Mouse (Mus musculus) spleen, adult 18-20 months (tissue): ENCODE measurements around the gene Csmd2.

ENCODE experiments used
- DNase-seq, 2 experiments: peaks; one replicate each; pipeline ENCODE4 v3.0.0; 2022; ENCODE audit warnings: mixed read lengths in 2 of 2

Gene Csmd2

DNA sequence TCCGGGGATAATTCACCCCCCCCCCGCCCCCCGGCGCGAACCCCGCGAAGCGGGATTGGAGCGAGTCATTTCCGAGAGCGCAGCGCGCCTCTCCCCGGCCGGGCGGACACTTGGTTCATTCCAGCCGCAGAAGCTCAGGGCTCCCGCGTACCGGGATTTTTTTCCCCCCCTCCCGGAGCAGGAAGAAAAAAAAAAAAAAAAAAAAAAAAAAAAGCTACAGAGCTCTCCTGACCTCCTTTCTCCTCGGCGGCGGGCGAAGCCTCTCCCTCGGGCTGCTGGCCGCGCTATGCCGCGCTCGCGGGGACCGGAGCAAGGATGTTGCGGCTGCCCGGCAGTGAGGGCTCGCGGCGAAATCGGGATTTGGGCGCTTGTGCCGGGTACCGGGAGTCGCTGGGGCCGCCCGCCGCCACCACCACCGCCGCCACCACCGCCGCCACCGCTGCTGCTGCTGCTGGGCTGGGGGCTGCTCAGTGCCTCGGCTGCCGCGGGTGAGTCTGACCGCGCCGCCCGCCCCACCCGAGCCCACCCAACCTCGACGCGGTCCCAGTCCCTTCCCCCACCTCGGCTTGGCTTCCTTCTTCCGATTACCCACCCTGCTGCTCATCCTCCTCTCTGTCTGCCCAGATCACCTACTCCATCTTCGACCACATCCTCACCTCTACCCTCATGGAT, at the start of gene Csmd2:
Gene Csmd2, plus strand, starts transcription at position 74 of the 672 bp plus-strand sequence.
- DNase-seq = no peak

DNA sequence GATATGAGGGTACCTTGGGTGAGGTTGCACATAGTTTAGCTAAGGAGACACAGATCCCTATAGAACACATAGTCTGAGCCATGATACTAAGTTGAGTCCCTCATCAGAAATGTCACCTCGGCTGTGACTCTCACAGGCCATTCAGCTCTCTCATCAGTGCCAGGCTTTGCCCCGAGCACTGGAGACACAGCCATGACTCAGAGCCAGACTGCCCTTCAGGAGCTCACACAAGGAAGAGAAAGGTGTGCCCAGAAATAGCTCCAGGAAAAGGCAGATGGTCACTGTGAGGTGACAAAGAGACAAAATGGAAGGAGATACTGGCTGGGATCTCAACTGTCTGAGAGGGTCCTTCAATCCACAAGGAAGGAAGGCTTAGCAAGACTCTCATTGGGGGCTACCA, 40.0 kb upstream of the Csmd2 start:
- DNase-seq = no peak

DNA sequence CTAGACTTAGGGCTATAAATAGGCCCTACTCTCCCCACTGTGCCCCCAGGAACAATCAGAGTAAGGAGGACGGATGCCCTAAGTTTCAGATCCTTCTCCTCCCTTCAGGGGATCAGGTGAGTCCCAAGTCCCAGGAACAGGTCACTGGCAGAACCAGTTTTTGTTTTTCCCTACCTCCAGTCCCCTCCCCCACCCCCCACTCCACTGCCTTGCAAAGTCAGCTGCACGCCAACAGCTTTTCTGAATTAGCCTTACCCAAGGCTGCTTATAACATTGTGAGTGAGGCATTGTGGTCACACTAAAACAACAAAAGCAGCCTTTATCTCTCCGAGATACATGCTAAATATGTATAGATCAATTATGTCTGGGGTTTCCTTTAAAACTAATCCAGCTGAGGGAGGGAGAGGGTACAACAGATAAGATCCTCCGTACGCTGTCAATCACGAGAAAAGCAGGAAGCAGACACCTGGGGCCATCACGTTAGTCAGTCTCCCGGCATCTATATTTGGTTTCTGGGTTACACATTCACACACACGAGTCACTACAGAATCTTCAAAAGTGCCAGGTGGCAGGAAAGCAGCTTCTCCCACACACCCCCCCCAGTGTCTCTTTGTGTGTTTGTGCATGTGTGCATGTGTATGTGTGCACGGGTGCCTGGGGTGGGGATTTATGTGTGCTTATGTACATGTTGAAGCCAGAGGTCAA, 34.5 kb upstream of the Csmd2 start:
- no peak for DNase-seq

DNA sequence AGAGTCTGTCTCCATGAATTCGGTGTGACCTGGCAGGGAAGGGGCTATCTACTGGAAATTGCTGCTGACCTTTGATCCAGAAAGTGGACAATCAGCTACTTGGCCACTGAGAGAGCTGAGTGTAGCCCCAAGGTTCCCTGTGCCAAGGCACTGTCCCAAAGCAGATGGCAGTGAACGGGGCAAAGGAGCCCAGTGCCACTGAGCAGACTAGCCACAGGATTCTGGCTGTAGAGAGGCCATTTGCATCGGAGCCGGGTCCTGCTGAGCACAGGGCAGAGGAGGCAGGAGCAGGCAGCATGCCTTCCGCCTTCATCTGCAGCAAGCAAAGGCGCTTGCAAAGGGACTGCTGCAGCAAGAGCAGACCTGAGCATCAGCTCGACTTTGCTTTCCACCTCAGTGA, 18.6 kb upstream of the Csmd2 start:
- no peak for DNase-seq

DNA sequence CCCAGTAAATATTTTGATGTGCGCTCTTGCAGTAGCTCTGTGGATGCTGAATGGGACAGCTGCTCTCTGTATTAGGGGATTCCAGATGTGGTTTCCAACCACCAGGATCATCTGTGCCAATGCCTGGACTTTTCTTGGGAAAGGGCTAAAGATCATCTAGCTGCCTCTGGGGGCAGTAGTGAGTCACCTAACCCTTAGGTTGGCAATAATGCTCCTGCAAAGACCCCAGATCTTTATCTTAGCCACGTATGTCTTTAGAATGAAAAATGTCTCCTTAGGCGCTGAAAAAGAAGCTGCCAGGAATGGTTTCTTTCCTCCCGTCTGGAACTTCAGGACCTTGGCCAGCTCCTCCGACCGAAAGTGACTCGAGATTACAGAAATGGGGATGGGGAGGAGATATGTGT, 17.6 kb upstream of the Csmd2 start:
- no peak for DNase-seq

DNA sequence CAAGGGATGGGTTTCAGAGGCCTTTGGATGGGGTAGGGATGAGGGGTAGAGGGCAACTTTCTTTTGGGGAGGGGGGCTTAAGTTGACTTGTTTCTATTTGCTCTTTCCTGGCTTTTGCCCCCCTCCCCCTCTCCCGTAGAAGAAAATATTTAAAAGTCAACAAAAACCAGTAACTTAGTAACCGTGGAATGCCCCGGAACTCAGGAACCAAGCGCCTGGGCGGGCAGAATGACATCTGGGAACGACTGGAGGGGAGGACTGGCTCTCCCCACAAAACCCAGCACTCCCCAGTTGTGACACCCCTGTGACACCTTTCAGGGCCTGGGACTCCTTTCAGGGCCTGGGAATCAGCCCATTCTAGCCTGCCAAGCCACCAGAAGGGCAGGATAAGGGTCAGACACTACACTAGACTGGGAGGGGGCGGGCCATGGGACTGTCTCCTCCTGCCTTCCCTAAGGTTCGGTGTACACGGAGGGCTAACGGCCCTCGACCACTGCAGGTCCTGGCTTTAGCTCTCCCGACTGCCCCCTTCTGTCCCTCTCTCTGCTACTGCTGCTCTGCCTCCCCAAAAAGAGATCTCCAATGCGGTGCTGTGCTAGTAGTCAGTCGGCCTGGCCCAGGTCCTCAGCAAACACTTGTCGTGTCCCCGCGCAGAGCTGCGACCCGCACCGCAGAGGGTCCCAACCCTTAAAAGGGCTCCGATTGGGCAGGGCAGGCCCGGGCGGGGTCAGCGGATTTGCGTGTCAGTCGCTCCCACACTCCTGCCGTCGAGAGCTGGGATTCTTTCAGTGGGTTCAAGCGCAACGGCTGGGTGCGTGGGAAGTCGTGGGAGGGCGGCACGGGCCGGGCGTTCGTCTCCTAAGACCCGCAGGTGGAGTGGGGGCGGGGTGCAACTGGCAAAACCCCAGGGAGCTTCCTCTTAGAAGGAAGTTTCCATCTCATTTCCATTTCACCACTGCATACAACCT, 16.5 kb upstream of the Csmd2 start, which contains the start of gene CK137956:
Gene CK137956, minus strand, starts transcription at position 51 of the 968 bp plus-strand sequence.
- DNase-seq = no peak

DNA sequence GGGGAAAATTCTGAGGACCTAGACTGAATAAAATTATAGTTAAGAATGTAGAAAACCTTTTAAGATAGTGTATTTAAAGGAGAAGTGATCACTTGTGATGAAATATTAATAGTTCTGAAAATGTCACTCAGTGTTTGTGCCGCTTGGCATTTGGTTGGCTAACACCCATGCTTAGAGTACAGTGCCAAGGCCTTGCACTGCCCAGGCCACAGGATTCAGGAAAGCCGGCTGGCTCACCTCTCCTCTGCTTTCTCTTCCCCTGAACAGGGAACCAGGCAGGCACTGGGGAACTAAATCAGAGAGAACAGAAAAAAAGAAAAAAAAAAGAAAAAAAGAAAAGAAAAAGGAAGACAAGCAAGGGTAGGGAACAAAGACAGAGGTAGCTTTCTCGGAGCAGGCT, 14.7 kb upstream of the Csmd2 start:
- no peak for DNase-seq

DNA sequence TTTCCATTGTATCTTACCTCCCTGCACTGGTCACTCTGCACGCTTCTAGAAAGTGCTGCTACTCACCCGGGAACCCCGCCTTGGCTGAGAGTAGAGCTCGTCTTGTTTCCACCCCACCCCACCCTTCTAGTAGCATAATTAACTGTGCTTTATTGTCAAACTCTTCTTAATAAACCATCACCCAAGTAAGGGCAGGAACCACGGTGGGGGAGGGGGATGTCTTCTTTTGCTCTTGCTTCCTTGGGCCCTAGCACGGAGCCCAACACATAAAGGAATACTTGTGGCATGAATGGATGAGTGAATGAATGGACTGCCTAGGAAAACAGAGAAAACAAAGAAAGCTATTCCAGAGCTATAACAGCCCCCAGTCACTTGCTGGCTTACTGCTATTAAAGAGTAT, 6.5 kb upstream of the Csmd2 start:
- DNase-seq = no peak

DNA sequence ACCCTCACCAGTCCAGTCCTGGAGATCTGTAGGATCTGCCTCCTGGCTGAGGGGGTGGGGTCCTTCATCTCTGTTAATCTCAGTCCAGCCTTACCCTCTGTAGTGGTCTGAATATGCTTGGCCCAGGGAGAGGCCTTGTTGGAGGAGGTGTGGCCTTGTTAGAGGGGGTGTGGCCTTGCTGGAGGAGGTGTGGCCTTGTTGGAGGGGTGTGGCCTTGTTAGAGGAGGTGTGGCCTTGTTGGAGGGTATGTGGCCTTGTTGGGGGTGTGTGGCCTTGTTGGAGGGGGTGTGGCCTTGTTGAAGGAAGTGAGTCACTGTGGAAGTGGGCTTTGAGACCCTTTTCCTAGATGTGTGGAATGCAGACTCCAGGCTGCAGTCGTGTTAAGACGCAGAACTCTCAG, 3.2 kb upstream of the Csmd2 start:
- no peak for DNase-seq

DNA sequence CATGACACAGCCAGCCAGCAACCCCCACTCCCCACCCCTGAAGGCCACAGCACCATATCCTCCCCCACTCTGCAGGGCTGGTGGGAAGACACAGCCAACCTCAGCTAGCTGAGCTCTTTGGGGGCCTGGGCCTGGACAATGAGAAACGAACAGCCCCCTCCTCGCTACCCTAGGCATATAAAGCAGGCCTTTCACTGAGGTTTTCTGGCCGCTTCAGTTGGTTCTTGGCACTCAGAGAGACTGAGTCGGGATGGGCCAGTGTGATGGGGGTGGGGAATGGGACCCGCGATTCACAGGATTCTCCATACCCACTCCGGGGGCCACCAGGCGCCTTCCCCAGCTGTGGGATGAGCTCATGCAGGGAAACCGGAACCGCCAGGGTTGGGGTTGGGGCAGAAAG, 1.8 kb upstream of the Csmd2 start:
- DNase-seq = no peak

DNA sequence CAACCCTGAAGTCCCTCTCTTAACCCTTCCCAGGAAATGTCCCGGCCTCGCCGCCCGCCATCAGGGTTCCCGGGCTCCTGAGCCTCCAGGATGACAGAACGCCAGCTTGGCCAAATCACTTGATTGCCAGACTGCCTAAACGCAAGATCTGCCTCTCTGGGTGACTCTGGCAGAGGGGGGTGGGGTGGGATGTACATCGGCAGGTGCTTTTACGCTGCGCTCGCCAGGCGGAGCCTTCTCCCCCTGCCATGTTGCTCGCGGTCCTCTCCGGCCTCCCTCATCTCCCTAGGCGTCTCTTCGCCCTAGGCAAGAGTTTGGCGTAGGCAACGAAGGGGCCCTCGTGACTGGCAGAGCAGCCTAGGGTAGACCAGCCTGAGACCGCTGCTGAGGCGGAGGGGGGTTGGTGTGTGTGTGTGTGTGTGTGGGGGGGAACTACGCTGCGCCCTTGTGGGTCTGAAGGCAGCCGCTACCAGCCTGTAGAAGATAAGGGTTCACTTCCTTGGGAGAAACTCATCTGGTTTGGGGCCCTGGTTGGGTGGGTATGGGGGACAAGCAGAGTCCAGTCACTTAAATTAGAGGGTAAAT, 1.1 kb upstream of the Csmd2 start:
- no peak for DNase-seq

DNA sequence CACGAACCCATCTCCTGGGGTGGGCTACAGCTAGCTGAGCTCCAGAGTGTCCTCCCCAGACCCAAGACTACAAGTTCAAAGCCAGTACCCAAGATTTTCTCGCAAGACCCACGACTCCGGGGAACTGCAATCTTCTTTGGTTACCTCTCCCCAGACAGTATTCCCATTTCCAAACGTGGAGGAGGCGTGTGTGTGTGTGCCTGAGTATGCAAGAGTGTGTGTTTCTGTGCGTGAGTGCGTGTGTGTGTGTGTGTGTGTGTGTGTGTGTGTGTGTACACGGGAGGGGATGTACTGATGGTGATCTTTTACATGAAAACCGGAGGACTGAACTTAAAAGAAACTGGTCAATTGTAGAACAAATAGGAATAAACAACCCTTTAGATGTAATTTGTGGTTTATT, 387 bp upstream of the Csmd2 start:
- no peak for DNase-seq

DNA sequence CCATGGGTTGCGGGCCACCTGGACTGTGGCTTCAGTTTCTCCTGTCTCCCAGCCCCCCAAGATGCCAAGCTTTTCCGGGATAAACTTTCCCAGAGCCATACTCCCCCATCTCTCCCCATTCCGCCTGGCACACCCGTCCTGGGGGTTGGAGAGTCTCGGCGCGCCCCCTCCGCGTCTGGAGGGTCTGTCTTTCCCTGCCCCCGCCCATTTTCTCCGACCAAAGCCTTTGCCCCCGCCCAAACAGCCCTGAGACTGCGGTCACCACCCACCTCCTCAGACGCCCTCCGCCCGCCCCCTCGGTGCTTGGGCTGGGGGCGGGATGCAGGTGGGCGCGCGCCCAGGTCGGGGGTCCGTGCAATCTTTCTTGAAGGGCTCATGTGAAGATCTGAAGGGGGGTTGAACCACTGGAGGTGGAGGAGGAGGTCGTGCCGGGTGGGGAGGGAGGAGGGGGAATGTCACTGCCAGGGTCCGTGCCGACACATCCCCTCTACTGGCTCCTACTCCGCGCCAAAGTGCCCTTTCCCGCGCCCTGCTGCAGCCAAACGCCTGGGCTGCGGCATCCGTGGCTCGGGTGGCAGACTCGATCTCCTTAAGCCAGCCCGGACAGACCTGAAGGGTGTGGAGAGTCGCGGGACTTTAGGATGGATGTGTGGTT, 996 bp downstream of the Csmd2 start:
- DNase-seq = no peak

DNA sequence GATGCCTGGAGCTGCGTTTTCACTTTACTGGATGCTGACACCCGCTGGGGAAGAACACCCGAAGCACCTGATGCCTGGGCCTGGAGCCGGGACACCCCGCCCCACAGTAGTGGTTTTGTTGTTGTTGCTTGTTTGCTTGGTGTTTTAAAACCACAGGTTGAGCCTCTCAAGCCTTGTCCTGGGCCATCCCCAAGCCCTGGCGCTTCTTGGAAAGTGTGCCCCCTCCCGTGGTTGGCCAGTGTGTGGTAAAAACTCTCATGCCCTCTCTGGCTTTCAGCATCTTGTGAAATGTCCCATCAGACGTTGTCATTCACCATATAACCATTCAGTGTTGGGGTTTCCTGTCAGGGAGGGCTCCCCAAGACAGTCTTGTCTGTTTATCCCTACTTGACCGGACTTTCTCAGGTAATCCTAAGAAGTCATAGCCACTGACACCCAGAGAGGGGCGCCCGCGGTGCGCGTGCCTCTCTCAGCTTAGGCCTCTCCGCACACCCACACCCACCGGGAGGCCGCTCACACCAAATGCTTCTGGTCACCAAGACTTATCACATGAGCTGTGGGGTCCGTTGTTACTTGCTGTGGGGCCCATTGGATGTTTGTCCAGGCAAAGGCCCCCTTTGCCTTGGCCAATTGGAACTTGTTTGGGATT, 1.8 kb downstream of the Csmd2 start:
- no peak for DNase-seq

DNA sequence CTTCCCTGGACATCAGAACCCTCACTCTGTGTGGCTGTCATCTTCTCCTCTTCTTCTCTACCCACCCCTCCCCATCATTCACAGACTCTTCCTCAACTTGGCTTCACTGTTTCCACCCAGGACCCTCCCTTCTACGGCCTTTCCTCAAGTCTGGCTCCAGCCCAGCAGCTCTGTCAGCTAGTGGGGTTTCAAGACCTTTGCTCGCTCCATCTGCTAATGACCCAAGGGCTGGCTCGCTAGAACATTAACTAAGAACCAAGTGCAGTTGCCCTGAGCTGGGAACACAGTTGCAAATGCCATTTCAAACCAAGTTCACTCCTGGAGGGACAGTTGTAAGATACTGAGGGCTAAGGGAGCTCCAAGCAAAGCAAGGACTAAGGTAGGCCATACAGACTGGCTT, 11.6 kb downstream of the Csmd2 start:
- DNase-seq = no peak

DNA sequence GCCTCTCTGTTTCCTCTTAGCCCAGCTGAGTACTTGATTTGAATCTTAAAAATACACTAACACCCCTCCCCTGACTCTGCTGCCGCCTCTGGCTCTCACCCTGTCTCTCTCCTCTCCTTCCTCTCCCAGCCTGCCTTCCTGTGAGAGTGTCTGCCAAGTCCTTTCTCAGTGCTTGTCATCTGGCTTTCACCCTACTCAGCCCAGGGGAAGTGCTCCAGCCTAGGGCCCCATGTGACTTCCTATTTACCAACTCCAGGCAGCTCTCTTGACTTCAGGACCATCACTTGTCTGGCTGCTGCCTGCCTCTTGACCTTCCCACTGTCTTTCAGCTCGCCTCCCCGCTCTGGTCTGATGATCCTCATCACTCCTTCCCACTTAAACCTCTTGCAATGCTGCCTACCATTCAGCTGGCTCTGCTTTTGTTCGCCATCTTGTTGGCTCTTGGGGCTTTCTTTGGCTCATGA, 15.0 kb downstream of the Csmd2 start:
- DNase-seq = no peak

DNA sequence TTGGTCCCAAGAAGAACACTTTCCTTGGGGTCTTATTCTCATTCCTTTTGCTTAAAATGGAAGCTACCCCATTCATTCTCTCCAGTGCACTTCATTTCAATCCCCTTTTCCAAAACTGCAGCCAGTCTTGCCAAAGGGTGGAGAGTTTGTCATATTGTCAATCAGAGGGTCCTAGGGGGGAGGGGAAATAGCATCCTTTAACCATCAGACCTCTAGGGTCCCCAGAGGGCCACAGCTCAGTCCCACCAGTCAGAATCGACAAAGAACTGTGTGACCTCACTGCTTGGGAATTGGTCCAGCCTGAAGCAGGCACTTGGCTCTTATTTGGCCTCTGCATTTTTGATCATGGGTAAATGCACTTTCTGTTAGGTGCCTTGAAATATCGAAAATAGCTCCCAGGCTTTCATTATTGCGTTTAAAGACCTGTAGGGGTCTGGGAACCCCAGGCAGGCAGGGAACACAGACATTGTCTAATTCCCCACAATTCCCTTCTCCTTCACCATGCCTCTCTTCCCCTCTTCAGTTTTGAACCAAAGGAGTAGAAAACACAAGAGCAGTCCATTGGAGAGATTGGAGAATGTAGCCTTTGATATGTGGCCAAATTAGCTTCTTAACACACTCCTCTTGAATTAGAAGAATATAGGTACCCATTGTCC, 17.3 kb downstream of the Csmd2 start:
- no peak for DNase-seq

DNA sequence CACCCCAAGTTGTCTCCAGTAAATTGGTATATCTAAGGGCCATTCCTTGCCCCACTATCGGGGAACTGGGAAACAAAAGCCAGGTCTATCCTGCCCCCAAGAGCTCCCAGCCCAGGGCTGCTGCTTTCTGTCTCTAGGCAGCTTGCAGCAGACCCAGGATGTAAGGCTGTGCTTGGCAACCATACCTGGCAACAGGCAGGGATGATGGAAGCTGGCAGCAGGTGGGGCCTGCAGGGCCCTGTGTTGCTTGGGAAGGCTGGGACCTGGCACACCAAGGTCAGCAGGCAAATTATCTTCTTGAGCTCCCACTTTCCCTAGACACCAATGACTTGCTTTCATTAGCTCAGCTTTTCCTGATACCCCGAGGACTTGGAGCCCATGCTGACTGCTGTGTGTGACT, 31.8 kb downstream of the Csmd2 start:
- DNase-seq = no peak

DNA sequence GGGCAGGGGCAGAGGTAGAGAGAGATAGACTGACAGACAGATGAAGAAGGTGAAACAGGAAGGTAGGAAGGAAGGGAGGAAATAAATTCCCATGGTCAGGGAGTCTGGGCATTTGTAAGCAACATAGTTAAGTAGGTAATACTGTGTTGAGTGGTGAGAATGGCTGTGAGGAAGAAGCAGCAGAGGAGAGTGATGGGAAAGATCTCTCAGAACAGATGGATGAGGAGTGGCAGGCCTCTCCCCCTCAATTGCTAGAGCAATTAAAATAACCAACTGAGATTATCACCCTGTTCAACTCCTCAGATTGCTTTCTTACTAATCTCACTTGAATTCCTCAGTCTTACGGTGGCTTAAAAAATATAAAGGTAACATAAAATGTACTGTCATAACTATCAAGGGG, 40.6 kb downstream of the Csmd2 start:
- DNase-seq = no peak

DNA sequence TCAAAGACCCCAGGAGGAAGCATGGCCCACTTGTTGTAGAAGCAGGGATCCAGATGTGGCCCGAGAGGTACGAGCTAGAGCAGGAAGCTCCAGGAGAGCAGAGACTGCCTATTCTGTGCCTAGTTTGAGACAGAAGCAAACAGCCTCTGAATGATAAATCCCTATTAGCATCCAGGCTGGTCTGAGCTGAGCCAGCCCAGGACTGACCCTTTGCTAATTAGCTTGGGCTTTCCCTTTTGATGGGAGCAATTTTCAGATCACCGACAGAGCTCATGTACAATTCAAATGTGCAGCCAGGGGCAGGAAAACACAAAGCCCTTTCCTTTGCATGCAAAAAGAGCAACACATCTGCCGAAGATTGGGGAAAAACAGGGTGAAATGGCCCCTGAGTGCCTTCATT, 54.2 kb downstream of the Csmd2 start:
- no peak for DNase-seq

DNA sequence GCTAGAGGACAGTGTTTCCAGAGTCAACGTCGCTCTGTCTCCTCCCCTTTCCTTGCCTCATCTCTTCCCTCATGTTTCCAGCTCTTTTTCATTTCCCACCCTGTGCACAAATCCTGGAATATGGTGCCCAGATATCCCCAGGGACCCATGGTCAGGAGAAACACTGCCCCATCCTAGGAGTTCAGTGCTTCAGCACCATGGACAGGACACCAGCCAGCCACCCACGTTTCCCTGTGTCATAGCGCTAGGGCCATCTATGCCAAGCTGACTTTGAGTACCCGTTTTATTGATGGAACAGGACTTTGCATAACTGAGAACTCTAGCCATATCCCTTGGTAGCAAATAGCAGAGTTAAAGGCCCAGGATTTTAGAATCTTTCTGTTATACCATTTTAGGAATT, 55.0 kb downstream of the Csmd2 start:
- DNase-seq = no peak
